Mouse (Mus musculus) natural killer cell, adult 2 months (primary cell): Measurements from ENCODE around the gene Gpd2.

ENCODE experiments used
- DNase-seq, 2 experiments: peaks; one replicate each; pipeline ENCODE4 v3.0.0; 2022; ENCODE audit warnings: low spot score in 2 of 2

Gene Gpd2

DNA sequence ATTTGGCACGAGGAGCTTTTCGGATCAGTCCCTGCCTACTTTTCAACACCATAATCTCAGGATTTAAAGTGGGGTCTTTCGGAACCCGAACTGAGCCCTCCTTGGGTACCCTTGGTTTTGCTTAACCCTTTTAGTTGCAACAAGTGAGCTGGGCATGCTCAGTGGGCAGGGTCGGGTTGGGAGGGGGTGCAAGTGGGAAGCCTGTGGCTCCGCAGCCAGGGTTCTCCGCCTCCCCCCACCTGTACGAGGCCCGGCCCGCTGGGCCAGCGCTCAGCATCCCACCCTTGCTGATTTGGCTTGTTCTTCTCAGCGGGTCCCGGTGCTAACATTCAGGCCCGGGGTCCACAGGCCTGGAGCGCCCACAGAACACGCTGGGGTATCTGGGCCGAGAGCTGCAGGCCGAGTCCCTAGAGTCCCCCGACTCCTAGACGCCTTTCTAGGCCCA, at the start of gene Gpd2:
TSS of gene Gpd2 (plus strand) at position 161 of the 445 bp plus-strand sequence.
- DNase-seq: no peak

DNA sequence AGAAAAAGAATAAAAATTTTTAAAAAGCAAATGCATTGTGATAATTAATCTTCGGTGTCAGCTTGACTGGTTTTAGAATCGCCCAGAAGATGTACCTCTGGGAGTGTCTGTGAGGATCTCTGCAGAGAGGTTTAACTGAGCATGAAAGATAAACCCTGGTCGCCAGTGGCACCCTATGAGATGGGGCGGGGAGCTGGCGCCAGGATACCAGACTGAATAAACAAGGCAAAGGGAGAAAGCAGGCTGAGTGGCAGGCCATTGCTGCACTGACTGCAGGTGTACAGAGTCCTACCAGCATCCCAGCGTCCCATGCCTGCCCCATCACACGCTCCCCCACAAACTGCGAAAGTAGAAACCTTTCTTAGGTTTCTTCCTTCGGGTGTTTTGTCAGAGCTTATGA, 49.2 kb upstream of the Gpd2 start:
- DNase-seq: no peak

DNA sequence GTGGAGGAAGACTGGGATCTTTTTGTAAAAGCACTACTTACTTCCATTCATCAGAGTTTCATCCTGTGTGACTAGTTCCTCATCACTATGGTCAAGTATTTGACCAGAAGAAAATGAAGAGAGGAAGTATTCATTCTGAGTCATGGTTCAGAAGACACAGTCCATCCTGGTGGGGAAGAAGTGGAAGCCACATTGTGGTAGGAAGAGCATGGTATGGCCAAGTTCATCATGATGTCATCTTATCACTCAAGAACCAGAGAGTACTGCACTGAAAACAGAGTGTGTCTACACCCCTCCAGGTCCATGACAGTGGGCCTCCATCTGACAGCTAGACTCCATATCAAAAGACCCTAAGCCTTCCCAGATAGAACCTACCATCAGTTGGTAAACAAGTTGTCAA, 46.6 kb upstream of the Gpd2 start:
- no peak for DNase-seq

DNA sequence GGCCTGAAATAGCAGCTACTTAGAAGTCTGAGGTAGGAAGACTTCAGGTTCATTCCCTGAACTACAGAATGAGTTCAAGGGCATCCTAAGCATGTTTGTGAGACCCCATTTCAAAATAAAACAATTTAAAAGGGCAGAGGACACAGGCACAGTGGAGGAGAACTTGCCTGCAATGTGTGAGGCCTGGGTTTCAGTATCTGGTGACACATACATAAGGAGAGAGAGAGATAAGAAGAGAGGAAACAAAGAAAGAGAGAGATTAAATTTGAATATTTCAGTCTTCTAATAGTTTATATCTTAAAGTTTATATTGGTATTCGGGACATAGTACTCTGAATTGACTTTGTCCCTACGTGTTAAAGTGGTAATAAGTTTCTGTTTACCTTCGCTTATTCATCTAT, 38.4 kb upstream of the Gpd2 start:
- DNase-seq: no peak

DNA sequence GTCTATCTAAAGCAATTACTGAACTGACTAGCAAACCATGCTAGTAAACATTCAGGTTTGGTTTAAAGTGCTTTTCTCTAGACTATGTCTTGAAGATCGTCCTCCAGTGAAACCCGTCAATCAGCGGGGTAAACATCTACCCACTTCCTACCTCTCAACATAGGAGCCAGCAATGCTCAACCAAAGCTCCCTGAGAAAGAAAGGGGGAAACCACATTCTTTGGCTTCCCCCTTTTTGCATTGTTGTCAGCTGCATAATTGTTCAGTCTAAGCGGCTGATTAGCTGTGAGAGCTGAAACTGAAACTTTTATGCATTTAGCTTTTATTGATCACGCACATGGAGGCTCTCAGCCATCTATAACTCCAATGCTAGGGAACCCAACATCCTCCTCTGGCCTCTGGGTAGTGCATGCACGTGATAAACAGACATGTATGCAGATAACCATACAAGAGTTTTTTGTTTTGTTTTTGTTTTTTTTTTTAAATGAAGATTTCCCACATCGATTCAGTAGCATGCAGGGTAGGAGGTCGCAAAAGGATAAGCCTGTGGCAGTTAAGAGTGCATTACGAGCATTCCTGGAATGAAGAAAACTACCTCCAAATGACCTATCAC, 28.9 kb upstream of the Gpd2 start:
- no peak for DNase-seq

DNA sequence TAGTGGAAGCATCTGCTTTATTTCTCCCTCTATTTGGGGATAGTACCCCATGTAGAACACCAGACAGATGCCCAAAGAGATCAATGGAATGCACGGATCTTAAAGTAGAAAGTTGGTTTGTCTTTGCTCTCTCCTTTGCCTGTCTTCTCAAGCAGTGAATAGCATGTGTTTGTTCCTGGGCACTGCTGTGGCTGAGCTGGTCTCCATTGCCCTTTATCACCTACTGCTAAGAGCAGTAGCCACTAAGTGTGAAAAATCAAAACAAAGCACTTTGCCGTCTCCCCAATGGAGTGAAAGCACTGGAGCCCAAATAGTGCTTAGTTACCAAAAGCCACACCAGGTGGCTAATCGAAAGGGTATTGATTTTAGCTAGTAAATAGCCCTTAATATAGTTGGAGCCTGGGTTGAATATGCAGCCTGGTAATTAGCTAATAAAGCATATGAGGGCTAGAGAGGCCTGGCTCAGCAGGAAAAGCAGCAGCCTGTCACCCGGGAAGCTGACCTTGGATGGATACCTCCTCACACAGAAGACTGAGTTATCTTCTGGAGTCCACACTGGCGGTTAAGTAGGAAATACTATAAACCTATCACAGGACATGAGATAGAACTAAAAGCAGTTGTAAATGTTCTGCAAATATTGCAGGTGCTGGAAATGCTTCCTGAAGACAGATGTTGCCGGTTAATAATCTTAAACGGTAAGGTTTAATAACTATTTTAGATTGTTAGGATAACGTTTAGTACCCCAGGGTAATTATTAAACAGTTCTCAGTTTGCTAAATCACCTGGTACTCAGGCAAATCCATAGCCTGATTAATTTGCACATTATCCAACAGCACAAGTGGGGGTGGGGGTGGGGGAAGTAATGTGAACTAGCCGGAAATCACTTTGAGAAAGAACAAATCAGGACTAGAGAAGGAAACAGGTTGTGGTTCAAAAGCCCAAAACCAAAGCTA, 26.1 kb upstream of the Gpd2 start:
- DNase-seq: no peak

DNA sequence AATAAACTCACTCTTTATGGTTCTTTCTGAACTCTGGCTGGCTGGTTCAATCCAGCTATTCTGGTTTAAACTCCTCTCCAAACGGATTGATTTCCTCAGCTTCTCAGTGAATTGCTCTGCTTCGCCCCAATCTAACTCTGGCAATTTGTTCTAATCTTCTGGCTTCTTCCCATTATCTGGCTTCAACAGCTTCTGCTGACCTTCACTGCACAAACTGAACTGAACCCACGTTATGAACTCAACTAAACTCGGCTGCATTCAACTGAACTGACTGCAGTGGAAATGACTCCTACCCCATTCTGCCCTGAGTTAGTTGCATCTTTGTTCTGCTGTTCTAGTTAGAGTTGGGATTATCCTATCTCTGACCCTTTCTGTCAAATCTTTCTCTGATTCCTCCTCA, 24.1 kb upstream of the Gpd2 start:
- no peak for DNase-seq

DNA sequence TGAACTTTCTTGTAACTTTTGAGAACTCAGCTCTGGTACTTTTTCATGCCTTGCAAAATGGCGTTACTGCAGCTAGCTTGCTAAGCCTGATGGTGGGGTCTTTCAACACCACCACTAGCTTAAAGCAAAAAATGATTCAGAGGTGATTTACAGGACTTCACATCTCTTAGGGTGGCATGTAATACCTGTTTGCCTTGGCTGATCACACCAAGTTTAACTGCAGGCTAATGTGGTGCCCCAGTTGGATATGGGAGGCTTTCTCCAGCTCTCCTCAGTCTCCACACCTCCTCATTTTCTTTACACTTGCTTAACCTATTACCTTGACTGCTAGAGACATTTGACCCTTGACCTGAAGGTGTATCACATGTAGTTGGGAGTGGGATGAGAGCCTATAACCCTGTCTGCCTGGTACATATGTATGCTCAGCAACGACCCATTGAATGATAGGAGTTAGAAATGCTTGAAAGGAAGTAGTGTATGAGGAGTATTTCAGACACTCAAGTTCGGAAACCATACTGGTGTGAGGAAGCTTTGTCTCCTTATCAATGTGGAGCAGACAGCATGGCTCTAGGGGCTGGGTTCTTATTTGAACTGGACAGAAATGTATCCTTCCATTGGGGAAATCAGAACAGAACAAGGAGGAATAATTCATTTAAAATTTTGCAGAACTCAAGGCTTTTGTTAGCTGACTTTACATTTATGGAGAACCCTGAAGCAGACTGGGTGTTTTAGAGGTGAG, 14.0 kb upstream of the Gpd2 start:
- no peak for DNase-seq

DNA sequence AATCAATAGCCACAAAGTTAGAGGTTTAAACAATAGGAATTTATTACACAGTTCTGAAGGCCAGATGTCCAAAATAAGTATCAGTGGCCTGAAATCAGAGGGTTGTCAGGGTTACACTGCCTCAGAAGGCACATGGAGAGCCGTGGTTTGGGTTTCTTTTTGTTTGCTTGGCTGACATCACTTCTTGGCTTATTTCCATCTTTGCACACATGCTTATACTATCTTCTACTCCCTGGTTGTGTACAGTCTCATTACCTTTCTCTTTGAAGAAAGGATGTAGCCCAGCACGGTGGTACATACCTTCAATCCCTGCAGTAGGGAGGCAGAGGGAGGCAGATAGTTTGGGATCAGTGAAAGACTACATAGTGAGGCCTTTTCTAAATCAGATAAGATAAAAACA, 12.2 kb upstream of the Gpd2 start:
- DNase-seq: no peak

DNA sequence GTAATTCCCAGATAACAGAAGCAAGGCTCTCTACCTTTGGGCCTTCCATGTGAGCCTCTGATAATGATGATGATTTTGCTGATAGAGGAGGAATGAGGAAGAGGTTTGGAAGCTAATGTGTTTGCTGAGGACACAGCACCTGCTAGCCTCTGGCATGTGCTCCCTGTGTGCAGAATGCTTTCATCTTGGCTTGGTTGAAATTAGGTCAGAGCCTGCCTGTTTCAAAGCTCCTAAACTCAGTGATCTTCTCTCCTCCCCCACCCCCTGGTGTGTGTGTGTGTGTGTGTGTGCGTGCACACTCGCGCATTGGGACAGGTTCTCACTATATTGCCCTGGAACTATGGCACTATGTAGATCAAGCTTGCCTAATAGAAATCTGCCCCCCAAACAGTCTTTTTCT, 10.0 kb upstream of the Gpd2 start:
- no peak for DNase-seq

DNA sequence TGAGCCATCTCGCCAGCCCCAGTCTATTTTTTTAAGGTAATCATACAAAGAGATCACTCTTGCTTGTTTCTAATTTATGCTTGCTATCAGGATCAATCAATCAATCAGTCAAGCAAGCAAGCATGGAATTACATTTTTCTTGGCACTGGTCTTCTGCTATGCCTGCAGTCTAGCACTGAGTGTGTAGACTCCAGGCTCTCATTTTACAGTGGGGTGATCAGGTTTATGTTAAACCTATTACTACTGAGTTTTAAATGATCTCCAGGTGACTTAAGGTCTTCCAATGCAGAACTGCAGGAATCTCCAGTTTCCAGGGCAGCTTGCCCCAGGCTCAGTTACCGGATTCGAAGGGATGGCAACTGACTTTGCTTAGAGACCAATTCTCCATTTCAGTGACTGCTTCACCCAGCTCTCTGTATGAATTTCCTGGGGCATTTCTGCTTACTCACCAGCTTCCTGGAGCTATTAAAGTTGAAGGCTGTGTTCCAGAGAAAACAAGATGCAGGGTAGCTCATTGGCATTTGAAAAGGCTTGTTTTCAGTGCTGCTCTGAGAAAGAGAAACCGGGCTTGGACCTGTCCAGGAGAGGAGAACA, 7.7 kb upstream of the Gpd2 start:
- no peak for DNase-seq

DNA sequence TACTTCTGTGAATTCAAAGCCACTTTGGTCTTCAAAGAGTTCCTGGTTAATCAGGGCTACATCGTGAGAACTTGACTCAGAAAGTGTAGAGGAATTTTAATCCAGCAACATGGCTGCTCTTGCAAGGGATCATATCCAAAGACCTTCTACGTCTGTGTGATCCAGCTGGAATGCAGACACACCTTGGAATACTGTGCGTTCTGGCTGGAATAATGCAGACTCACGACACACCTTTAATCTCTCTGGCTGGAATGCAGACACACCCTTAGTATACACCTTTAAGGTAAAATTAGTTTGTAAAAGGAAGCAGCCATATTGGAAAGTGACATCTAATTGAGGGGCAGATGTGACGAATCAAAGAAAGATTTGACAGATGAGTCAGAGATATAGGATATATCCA, 6.0 kb upstream of the Gpd2 start:
- DNase-seq: no peak

DNA sequence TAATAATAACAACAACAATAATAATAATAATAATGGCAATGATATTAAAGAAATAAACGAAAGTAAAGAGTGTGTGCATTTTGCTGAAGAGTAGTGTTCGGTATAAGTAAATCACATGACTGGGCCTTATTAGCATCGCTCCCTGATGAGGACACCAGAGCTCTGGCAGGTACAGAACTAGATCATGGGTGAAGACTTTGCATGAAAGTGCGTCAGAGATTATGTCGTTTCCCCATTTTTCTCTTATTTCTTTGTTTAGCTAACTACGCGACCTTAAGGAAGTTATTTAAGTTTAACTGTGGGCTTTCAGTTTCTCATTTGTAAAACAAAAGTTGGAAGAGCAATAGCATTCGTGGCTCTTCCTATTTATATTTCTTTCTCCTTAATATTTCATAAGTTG, 5.1 kb upstream of the Gpd2 start:
- peak in 1 of 2 experiments; percentile 8 for DNase-seq

DNA sequence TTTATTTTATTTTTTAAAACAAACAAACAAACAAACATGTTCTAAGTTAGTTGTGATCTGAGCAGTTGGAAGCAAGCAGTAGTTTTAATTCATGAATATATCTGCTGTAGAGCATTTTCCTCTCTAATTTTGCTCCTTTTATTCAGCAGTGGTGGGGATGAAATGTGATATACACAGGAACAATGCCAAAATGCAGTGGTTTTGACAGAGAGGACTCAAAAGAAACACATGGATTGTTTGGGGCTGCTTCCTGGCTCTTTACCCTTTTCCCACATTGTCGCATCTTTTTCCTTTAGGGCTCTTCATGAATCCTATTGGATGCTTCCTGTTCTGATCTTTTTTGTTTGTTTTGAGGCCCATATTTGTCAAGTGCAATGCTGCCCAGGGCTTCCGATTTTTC, 1.2 kb upstream of the Gpd2 start:
- no peak for DNase-seq

DNA sequence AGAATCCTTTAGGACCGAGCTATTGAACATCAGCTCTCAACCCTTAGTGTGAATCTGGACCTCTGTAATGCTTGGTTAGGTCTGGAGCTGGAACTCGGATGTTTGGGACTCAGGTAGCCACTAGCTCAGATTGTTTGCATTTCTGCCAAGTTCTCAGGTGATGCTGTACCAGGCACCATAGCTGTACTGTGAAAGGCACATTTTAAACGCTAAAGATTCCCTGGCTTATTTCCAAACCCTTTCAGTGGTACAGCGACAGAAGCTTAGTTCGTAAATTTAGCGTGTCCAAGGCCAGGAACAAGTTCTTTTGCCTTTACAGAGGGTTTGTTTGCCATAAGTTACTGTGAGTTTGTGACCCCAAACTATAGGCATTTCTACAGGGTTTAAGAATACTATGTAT, 409 bp upstream of the Gpd2 start:
- DNase-seq: no peak

DNA sequence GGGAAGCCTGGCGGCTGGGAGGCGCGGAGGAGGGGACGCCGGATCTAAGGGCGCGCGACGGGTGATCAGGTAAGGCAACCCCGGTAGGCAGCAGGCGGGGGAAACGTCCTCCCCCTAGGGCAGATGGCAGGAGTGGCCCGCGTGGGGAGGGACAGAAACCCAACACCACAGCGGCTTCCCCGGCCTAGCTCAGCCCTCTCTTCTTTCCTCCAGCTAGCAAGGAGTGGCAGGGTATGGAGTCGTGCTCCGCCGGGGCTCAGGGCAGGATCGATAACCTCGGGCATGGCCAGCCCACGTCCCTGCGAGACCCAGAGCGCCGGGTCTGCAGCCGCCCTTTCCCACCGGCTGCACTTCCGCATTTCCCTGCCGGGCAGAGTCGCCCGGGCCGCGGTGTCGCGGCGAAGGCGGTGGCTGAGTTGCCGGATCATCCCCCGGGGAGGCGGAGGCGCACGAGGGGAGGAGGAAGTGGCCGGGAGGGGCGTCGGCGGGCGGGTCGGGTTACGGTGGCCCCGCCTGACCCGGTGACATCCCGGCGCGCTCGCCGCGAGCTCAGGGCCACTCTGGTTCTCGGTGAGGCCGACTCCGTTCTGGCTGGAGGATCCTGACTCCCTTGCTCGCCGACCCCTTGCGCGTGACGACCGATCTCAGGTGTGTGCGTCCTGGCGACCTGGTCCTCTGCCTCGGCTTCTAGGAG, 632 bp downstream of the Gpd2 start:
- DNase-seq: peak in 1 of 2 experiments; percentile 79

DNA sequence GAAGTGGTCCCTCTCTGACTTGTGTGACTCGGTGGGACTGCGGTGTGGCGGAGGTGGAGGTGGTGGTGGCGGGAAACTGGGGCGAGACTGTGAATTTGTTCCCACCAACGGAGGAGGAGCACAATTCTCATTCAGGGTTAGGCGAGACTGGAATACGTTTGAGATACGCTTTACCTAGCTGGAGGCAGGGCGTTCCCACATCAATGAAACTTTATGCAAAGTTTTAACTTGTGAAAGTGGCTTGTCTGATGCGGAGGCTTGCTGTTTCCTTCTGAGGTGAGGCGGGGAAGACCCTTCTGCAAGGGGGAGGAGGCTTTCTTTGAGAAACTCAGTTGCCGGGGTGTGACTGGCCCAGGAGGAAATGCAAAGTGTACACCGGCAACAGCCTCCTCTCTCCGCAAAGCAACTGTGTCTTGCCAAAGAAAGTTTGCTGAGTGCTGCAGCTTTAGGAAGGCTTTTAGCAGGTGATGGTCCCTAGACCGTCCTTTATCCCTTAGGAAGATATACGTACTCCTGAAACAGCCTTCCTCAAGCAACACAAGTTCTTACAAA, 1.3 kb downstream of the Gpd2 start:
- peak; percentile 75 to 88 for DNase-seq

DNA sequence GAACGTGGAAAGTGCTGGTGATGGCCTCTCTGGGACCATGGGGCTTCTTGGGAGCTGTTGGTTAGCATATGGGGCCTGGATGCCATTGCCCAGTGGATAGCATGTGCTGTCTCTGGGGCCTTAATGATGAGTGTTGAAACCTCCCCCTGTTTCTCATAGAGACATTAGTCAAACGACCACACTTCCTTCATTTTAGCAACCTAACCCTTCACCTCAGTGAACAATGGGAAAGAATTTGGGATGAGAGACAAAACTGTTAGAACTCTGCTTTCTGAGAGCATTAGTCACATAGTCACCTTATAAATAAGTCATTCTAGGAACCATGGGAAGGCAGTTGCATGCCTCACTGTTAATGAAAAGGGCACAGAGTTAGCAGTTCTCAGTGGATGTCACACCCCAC, 1.9 kb downstream of the Gpd2 start:
- no peak for DNase-seq

DNA sequence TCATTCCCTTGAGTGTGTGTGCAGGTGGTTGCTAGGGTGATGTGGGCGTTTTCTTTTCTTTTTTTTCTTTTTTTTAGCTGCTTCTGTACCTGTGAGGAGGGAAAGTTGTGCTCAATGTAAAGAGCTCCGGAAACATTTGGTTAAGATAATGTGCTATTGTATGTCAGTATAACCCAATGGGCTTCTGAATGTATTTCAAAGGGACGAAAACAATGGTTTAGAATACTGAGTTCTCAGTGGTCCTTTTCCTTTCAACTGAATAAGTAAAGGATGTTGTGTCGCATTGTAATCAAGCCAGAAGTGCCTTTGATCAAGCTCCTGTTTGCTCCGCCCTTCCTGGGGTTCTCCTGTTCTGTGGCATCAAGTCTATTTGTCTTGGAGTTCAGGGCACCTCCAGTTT, 6.6 kb downstream of the Gpd2 start:
- DNase-seq: no peak

DNA sequence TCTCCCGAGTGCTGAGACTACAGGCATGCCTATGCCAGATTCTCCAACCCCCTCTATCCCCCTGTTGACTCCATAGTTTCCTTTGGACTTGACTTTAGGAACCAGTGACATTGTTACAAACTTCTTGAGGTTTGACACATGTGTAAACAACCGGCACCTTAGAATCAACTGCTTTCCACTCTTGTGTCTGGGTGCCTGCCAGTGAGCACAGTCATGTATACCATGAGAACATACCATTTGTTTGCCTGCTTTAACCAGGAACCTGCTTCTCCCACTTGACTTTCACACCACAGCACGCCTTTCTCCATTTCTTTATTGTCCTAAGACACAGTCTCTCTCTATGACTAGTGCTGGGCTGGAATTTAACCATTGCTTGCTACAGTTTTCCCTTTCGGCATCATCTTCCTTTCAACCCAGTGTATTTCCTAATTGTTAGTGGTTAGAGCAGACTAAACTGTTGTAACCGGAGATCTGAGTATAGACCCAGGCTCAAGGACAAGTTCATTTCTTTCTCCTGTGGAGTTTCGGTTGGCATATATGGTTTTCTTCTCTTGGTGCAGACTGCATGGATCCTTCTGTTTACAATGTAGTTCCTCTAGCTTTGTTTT, 8.4 kb downstream of the Gpd2 start:
- DNase-seq: no peak

DNA sequence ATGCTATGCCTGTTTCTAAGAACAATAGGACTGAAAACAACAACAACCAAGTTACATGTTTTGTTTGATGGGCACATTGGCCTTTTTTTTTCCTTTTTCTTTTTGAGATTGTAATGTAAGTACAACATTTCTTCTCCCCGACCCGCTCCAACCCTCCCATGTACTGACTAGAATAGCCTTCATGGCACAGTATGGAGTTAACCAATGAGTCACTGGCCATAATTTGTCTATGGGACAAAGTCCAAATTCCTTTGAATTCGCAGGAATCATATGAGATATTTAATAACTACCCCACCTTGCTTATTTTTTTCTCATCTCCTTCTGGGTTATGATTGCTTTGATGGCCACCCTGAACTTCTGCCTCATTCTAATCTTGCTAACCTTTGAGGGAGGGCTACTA, 12.7 kb downstream of the Gpd2 start:
- no peak for DNase-seq
